Mouse (Mus musculus) cerebellum, adult 8-10 months (tissue): ENCODE data around the gene Evl.
"Not testable (repeated sequence)": the region's sequence is repeated elsewhere in the genome, so short reads cannot be mapped to it uniquely, and the experiment has no call there.

Experiments
- DNase-seq: peaks from one replicate; pipeline ENCODE4 v3.0.0; 2022

Evl gene

GRCm38 (mm10) chr12:108554120-108554841, at the start of gene Evl:
Evl (plus strand) TSS chr12:108554720.
- DNase-seq, result peak; percentile 82

GRCm38 (mm10) chr12:108505846-108506245, 48.7 kb upstream of the Evl start:
- DNase-seq, result no peak

GRCm38 (mm10) chr12:108507046-108507445, 47.5 kb upstream of the Evl start:
- not testable (repeated sequence) for DNase-seq

- DNase-seq, result no peak
Measured at GRCm38 (mm10) chr12:108510571-108510970, 43.9 kb upstream of the Evl start.

GRCm38 (mm10) chr12:108511009-108511408, 43.5 kb upstream of the Evl start:
- peak; percentile 26 for DNase-seq

- DNase-seq, result no peak
Measured at GRCm38 (mm10) chr12:108515464-108515863, 39.1 kb upstream of the Evl start.

- no peak for DNase-seq
Measured at GRCm38 (mm10) chr12:108519374-108519773, 35.1 kb upstream of the Evl start.

- peak; percentile 20 for DNase-seq
Measured at GRCm38 (mm10) chr12:108529214-108529613, 25.3 kb upstream of the Evl start.

- DNase-seq, result no peak
Measured at GRCm38 (mm10) chr12:108534484-108534883, 20.0 kb upstream of the Evl start.

- no peak for DNase-seq
Measured at GRCm38 (mm10) chr12:108536461-108536860, 18.1 kb upstream of the Evl start.

GRCm38 (mm10) chr12:108541088-108541487, 13.4 kb upstream of the Evl start:
- peak; percentile 48 for DNase-seq

GRCm38 (mm10) chr12:108546508-108547153, 7.9 kb upstream of the Evl start:
- no peak for DNase-seq

GRCm38 (mm10) chr12:108547251-108547875, 7.2 kb upstream of the Evl start:
- DNase-seq, result no peak

GRCm38 (mm10) chr12:108551731-108552130, 2.8 kb upstream of the Evl start:
- no peak for DNase-seq

GRCm38 (mm10) chr12:108553079-108553478, 1.4 kb upstream of the Evl start:
- no peak for DNase-seq

- peak; percentile 43 for DNase-seq
Measured at GRCm38 (mm10) chr12:108554861-108555556, 489 bp downstream of the Evl start.

GRCm38 (mm10) chr12:108558194-108558593, 3.7 kb downstream of the Evl start:
- DNase-seq, result no peak

GRCm38 (mm10) chr12:108563238-108563637, 8.7 kb downstream of the Evl start:
- DNase-seq, result no peak

GRCm38 (mm10) chr12:108564910-108565506, 10.5 kb downstream of the Evl start:
- no peak for DNase-seq

- DNase-seq, result no peak
Measured at GRCm38 (mm10) chr12:108579156-108579871, 24.8 kb downstream of the Evl start.

- peak; percentile 43 for DNase-seq
Measured at GRCm38 (mm10) chr12:108583775-108584174, 29.3 kb downstream of the Evl start.

GRCm38 (mm10) chr12:108590131-108590530, 35.6 kb downstream of the Evl start:
- no peak for DNase-seq
